Mouse (Mus musculus) embryo, embryonic 10.5 days (tissue): ENCODE measurements around the gene Rxylt1.
A peak's percentile ranks its signal among the peaks of the same experiment; 100 is the strongest.

Experiments
- DNase-seq: peaks from one replicate; pipeline ENCODE4 v3.0.0-alpha.2; 2015; ENCODE audit warnings: low spot score

The Rxylt1 gene

DNA sequence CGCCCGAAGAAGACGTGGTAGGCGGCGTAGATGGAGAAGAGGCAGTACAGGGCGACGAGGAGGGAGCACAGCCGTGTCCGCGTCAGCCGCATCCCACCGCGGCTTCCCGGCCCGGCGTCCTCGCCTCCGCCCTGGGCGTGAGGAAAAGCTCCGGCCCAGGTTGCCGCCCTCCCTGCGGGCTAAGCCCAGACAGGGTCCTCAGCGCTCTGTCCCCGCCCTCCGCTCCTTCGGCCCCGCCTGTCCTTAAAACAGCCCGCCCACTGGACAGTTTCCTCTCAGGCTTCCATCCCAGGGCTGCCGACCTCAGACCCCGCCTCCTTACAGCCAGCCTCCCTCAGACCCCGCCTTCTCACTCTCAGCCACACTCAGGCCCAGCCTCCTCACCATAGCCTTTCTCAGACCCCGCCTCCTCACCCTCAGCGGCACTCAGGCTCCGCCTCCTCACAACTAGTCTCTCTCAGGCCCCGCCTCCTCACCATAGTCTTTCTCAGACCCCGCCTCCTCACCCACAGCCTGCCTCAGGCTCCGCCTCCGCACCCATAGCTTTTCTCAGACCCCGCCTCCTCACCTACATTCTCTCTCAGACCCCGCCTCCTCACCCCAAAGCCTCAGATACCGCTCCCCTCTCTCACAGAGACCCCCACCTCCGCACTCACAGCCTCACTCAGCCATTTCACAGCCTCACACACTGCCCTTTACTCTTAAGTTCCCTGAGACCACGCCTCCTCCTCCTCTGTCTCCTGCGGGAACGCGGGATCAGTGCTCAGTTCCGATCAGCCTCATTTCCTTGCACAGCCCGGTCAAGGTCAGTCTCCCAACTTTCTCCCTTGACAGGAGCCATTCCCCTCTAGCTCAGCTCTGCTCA lies at the start of gene Rxylt1:
Gene Rxylt1, minus strand, starts transcription at position 392 of the 865 bp plus-strand sequence.
- DNase-seq = peak; percentile 99

GRCm38 (mm10) chr10:122121290-122121970 lies 24.3 kb upstream of the Rxylt1 start:
- no peak for DNase-seq

- DNase-seq = no peak
Measured at GRCm38 (mm10) chr10:122120500-122121289, 23.5 kb upstream of the Rxylt1 start.

GRCm38 (mm10) chr10:122119451-122119850 lies 22.3 kb upstream of the Rxylt1 start:
- no peak for DNase-seq

DNA sequence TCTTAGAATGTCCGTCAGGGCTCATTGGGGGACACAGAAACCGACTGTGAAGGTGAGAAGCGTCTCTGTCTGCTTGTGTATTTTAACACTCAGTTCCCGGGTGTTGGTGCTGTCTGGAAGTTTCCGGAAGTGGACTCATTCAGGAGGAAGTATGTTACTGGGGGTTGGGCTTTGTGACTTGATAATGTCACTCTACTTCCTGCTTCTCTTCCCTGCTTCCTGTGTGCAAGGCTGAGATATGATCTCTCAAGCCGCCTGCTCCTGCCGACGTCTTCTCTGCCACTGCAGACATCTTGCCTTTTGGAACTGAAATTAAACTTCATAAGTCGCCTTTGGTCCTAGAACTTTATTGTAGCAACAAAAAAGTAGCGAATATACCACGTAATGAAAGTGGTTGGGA lies 19.5 kb upstream of the Rxylt1 start:
- no peak for DNase-seq

- DNase-seq = no peak
Measured at GRCm38 (mm10) chr10:122106633-122107028, 9.5 kb upstream of the Rxylt1 start.

DNA sequence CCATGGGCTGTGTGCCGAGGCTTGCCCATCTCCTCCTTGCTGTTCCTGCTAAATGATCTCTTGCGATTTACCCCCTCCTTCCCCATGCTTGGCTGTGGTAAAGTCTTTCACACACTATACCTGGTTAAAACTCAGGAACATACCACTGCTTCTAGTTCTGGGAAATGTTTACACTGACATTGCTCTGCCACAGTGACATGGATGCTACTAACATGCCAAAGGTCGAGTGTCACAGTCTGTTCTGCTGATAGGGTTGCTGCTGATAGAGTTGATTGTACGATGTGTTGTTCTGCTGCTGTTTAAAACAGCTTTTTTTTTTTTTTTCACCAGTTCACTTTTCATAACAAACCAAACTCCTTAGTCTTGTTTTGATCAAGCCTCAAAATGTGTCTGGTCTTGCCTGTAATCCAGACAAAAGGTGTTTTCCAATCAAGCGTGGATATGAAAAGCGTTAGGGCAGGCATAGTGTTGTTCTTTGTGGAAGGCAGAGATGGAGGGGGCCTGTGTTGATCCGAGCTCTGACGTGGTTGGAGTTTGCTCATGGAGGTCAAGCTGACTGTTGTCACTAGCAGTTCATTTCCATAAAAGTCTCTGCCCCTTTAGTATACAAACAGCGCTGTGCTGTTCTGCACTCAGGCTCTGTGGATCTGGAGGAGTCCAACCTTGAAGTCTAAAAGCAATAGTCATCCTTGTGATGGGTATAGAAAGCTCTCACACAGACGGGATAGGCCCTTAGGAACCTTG lies 8.9 kb upstream of the Rxylt1 start:
- DNase-seq = no peak

- DNase-seq = peak; percentile 82
Measured at GRCm38 (mm10) chr10:122105407-122105806, 8.2 kb upstream of the Rxylt1 start.

- DNase-seq = no peak
Measured at GRCm38 (mm10) chr10:122102675-122103074, 5.5 kb upstream of the Rxylt1 start.

- peak; percentile 66 for DNase-seq
Measured at GRCm38 (mm10) chr10:122096462-122096979, 650 bp downstream of the Rxylt1 start.

GRCm38 (mm10) chr10:122090472-122090871 lies 6.7 kb downstream of the Rxylt1 start:
- no peak for DNase-seq

GRCm38 (mm10) chr10:122081352-122081751 lies 15.8 kb downstream of the Rxylt1 start:
- DNase-seq = no peak

GRCm38 (mm10) chr10:122069153-122069552 lies 28.0 kb downstream of the Rxylt1 start:
- DNase-seq = no peak

DNA sequence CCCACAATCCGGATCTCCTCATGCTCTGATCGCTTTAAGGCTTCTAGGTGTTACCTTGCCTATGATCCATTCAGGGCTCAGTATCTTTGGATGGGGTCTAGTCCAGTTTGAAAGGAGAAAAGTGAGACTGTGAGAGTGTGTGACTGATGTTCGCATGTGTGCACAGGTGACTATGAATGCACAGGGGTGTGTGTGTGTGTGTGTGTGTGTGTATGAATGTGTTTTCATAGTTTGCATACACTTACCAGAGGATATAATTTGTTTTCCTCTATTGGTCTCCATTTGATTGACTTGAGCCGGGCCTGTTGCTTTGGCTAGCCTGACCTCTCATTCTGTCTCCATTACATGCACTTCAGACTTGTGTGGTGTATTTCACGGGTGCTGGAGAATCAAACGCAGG lies 41.3 kb downstream of the Rxylt1 start:
- no peak for DNase-seq

- DNase-seq = peak; percentile 80
Measured at GRCm38 (mm10) chr10:122054535-122054934, 42.6 kb downstream of the Rxylt1 start.

GRCm38 (mm10) chr10:122051831-122052230 lies 45.3 kb downstream of the Rxylt1 start:
- peak; percentile 90 for DNase-seq

DNA sequence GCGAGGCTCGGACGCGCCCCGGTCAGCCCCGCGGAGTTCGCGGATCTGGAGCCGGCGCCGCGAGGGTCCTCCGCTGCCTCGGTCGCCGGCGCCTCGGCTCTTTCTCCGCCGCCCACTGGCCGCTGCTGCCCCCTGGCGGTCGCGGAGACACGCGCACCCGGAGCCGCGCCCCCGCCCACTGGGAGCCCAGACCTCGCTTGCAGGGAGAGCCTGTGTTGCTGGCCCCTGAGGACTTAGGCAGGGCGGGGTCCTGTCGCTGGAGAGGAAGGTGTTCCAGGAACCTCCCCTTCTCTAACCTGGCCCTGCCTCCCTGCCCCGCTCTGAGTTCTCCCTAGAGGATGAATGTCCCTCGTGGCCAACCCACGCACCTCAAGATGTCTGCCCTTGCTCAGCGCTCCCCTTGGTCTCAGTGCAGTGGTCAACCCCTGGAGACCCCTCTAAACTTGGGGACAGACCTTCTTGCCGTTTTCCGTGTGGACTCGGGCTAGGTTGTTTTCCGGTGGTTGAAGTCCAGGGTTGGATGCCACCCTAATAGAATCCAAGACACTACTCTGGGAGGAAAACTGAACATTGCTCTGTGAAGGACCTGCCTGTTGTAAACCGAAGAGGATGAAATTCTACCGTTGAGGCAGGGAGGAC lies 49.3 kb downstream of the Rxylt1 start:
- DNase-seq = peak; percentile 86

DNA sequence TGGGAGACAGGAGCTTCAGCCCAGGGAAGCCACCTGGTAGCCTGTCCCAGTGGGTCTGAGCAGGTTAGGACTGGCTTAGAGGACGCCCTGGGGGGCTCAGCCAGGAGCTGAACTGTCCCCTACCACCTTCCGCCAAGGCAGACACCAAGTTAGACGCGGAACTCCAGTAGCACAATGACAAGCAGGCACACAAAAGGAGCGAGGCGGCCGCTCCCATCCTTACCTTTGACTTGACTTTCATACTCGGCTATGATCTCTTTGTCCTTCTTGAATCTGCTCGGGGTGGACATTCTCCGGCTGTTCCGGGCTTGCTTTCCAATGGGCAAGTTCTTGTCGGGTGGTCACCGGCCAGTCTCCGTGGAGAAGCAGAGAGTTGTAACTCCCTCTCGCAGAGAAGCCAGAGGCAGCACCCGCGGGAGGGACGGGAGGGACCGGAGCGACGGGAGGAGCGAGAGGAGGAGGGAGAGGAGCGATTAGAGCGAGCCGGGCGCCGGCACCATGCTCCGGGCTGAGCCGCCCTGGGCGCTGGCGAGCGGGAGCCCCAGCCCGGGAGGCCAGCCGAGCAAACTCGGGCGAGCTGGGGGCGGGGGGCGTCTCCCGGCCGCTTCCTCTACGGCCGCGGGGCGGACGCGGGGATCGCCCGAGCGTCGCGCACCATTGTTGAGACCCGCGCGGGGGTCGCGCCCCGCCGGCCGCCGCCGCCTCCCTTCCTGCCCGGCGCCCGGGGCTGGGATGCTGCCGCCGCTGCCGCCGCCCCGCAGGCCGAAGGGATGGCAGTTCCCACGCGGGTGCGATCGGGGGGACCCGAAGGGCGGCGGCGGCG lies 50.1 kb downstream of the Rxylt1 start, which contains the start of gene Srgap1:
Gene Srgap1, minus strand, starts transcription at position 412 of the 823 bp plus-strand sequence.
- peak; percentile 74 for DNase-seq

GRCm38 (mm10) chr10:122046511-122046903 lies 50.7 kb downstream of the Rxylt1 start:
- DNase-seq = no peak

DNA sequence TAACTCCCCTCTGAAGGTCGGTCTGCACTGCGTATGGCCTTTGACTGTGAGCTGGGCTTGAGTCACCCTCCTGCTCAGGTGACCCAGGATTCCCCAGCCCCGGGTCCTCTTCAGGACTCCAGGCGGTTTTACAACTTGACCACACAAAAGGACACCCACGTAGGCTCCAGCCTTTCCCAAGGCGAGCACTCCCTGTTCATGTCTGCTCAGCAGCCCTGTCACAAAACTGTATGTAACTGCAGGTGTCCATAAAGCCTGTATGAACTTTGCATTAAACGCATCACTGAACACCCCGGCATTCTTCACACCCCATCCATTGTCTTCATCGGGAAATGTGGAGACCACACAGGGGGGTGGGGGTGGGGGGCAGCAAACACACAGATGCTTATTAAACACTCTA lies 51.2 kb downstream of the Rxylt1 start:
- DNase-seq = peak; percentile 33
